Mouse (Mus musculus) CD8-positive naive resting alpha-beta T cell, adult 57 days (primary cell): Measurements from ENCODE around the gene Mrps2. TPM values are rescaled to one million over a fixed set of nuclear protein-coding genes. Genes with fewer than 3 reads are reported as not detected.

Source experiments
- total RNA-seq: library from RNA; stranded (reverse); gene quantifications from one replicate; pipeline ENCODE4 v1.2.4, GENCODE M21; 2023

Mrps2 gene
- 23.2 TPM for total RNA-seq

DNA sequence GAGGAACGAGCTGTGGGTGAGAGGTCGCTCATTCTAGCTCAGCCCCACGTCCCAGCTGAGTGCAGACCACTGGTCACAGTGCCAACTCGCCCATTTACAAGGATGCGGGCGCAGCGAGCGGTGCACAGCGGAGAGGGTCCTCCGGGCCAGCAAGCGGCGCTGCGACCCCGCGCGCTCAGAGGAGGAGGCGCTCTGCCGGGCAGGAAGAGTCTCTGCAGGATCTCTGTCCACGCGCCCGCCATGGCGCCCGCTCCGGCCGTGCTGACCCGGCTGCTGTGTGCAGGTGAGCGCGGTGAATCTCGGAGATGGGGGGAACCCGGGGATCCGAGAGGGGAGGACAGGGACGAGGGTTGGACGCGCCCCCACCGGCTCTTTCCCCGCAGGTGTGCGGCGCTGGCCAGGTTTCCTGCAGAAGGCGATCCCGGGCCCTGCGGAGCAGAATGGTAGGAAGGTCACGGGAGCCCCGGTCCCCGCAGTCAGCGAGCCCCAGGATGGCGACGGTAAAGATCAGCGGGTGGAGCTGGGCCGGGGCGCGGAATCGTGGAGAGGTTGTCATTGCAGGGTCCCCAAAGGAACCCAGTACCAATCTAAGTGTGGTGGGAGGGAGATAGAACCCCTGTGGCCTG, at the start of gene Mrps2:
Gene Mrps2 (plus strand): TSS at position 207 of the 626 bp plus-strand sequence.

DNA sequence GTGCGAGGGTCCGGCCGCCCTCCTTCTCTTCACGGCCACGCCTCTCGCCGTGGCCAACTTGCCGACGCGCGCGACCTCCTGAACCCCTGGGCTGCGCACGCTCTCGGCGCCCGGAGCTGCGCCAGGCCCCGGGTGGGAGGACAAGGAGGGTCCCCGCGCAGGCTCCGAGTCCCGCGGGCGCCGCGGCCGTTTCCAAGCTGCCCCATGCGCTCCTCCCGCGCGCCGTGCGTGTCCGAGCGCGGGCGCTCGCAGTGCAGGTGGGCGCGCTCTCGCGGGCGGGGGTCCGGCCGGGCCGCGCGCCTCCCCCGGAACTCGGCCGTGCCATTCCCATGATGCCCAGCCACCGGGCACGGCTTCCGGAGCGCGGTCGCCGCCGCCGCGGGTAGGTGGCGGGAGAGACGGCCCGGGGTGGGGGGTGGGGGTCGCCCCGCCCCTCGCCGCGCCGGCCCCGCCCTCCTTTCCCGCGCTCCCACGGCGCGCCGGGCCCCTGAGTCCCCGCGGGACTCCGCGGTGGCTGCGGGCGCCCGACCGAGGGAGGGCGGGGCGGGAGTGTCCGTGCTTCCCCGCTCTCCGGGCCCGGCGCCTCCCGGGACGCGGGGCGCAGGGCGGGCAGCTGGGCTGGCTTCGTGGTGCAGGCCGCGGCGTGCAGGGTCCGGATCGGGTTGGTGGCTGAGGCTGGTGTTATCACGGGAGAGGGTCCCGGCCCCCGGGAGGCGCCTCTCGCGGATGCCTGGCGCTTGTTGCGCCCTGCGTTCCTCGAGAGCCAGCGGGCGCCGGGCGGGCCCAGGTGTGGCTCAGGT, 21.2 kb upstream of the Mrps2 start, which contains the start of gene Ppp1r26:
Gene Ppp1r26 (plus strand): TSS at position 286 of the 800 bp plus-strand sequence.

DNA sequence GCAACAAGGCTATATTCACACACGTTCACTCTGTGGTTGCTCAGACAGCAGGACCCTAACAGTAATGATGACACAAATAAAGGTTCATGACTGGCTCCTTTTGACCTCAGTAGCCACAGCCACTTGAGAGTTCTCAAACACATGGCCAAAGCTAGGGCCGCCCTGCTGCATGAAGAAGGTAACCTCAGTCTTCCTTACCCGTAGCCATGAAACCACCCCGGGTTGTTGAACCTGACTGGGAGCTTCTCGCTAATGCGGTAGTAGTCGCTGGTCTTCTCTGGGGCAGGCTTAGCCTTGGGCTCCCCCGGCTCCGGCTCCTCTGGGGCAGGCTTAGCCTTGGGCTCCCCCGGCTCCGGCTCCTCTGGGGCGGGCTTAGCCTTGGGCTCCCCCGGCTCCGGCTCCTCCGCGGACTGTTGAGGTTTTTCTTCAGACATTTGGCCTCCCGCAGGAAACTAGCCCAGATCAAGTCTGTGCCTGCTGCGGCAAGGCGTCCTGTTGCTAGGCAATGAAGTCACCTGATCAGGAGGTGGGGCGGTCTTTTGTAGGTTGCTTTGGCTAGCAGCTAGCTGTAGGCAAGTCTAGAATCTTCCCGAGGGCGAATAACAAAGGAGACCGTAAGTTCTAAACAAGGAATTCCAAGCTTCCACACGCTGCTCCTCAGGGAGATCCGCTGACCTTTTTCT, 1.9 kb upstream of the Mrps2 start, which contains the start of gene 1700007K13Rik:
Gene 1700007K13Rik (minus strand): TSS at position 497 of the 683 bp plus-strand sequence.

DNA sequence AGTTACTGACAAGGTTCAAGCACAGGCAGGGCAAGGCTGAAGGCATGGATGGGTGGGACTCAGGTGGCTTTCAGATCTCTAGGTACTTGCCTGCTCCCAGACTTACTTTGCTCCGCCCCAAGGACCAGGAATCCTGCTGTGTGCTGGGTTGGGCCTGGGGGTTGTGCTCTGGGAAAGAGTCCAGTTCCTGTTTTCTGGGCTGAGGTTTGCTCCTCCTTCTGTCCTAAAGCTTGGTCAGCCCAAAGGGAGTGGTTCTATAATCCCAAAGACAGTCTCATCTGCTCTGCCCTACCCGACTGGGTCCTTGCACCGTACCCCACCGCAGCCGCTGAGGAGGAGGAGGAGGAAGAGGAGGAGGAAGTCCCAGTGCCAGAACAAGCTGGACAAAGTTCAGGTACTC, 28.8 kb downstream of the Mrps2 start, which contains the start of gene Gbgt1:
Gene Gbgt1 (plus strand): TSS at position 221 of the 400 bp plus-strand sequence.

DNA sequence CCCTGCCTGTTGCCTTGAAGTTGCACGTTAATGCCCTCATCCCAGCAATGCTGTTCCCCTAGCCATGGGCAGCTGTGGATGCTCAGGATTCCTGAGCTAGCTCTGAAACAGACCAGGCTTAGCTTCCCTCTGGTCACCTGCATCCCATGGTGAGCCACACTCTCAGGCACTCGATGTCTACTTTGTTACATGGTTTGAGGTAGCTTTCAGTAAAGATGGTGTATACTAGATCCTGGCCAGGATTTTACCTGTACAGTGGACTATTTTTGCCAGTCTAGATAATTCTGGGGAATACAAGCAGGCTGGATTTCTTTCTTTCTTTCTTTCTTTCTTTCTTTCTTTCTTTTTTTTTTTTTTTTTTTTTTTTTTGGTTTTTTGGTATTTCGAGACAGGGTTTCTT, 37.9 kb downstream of the Mrps2 start, which contains the start of gene Gm10134:
Gene Gm10134 (plus strand): TSS at position 301 of the 400 bp plus-strand sequence.

DNA sequence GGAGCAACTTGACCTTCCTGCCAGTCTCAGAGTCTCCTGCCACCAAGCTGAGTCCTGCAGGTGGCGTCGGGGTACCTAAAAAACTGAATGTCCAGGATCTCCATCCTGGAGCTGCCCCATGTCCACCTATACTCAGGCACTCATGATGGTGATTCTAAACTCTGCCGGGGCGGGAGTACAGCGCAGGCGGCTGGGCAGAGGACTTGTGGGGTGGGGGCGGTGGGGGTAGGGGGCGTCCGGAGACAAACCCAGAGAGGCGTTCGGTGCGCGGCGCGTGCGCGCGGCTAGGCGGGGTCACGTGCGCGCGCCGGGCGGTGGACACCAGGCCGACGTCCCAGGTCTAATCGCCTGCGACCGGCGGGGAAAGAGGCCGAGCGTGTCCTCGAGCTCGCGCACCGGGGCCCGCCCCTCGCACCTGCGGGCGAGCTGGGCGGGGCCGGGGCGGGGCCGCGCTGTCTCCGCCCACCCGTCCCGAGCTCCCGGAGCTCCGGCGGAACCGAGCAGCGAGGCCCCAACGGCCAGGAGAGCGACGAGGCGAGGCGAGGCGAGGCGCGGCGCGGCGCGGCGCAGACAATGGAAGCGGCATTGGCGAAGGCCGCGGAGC, 45.0 kb downstream of the Mrps2 start, which contains the start of gene Ralgds:
Gene Ralgds (plus strand): TSS at position 328 of the 604 bp plus-strand sequence.

Other genes with a start within 250 kb of the Mrps2 start
- gene Ppp1r26, start 21.3 kb upstream of the Mrps2 start, total RNA-seq: 0.12 TPM
- gene 1700007K13Rik, start 1.7 kb upstream of the Mrps2 start, total RNA-seq: not detected
- gene Gbgt1, start 28.8 kb downstream of the Mrps2 start, total RNA-seq: 0.64 TPM
- not detected for gene Gm10134, start 38.0 kb downstream of the Mrps2 start, total RNA-seq
- 50.5 TPM for gene Ralgds, start 45.1 kb downstream of the Mrps2 start, total RNA-seq
- gene Cel, start 95.3 kb downstream of the Mrps2 start, total RNA-seq: 6.8 TPM
- gene Gtf3c5, start 115.7 kb downstream of the Mrps2 start, total RNA-seq: 28.1 TPM
- gene Gfi1b, start 153.9 kb downstream of the Mrps2 start, total RNA-seq: 0.52 TPM
- gene Tsc1, start 173.2 kb downstream of the Mrps2 start, total RNA-seq: 57.1 TPM
- gene Spaca9, start 231.7 kb downstream of the Mrps2 start, total RNA-seq: not detected
- gene Ak8, start 232.1 kb downstream of the Mrps2 start, total RNA-seq: not detected